Mouse (Mus musculus) erythroid progenitor cell, adult 5-6 weeks (primary cell): ENCODE measurements around the gene Fam187b. TPM values are rescaled to one million over a fixed set of nuclear protein-coding genes. Genes with fewer than 3 reads are reported as not detected.
A peak's percentile ranks its signal among the peaks of the same experiment; 100 is the strongest.

ENCODE experiments used
- ATAC-seq: replicated peaks from 2 replicates; pipeline ENCODE4 v1.8.0; 2016; ENCODE audit warnings: moderate number of reproducible peaks, mild to moderate bottlenecking, moderate TSS enrichment, inconsistent platforms; ENCODE audit not compliant: poor library complexity, low FRiP score, severe bottlenecking
- total RNA-seq, 2 experiments: library from RNA; stranded (forward) in 1 of 2; stranded (reverse) in 1 of 2; fragments of 150-400 nt in 1 of 2; fragments of 186-747, 209-891 nt in 1 of 2; gene quantifications; 2 replicates each; pipeline versions ENCODE4 v1.2.3 to v1.2.4; 2015 to 2017; ENCODE audit warnings: low replicate concordance in 2 of 2

The Fam187b gene
- total RNA-seq, 2 experiments from 2014 or later, result not detected

GRCm38 (mm10) chr7:30957367-30957783 is 16.2 kb upstream of the Fam187b start:
- peak; percentile 76 for ATAC-seq

GRCm38 (mm10) chr7:30958109-30958865 is 15.3 kb upstream of the Fam187b start:
- ATAC-seq, result no peak

GRCm38 (mm10) chr7:30958866-30959487 is 14.6 kb upstream of the Fam187b start:
- no peak for ATAC-seq

GRCm38 (mm10) chr7:30959786-30960349 is 13.7 kb upstream of the Fam187b start:
- no peak for ATAC-seq

GRCm38 (mm10) chr7:30962862-30963261 is 10.7 kb upstream of the Fam187b start:
- no peak for ATAC-seq

GRCm38 (mm10) chr7:30964366-30964765 is 9.2 kb upstream of the Fam187b start:
- ATAC-seq, result no peak

GRCm38 (mm10) chr7:30965677-30966076 is 7.9 kb upstream of the Fam187b start:
- ATAC-seq, result no peak

- ATAC-seq, result no peak
These were observed 6.9 kb upstream of the Fam187b start for GRCm38 (mm10) chr7:30966657-30967056.

GRCm38 (mm10) chr7:30968611-30969010 is 5.0 kb upstream of the Fam187b start:
- no peak for ATAC-seq

- ATAC-seq, result no peak
These were observed 4.4 kb upstream of the Fam187b start for GRCm38 (mm10) chr7:30969174-30969573.

- no peak for ATAC-seq
These were observed 1.7 kb upstream of the Fam187b start for GRCm38 (mm10) chr7:30971901-30972300.

- no peak for ATAC-seq
These were observed 952 bp upstream of the Fam187b start for GRCm38 (mm10) chr7:30972426-30973250.

GRCm38 (mm10) chr7:30973251-30973500 is 414 bp upstream of the Fam187b start, which contains the start of gene Lsr:
TSS of gene Lsr (minus strand) at chr7:30973464.
- no peak for ATAC-seq

GRCm38 (mm10) chr7:30981703-30982102 is 8.1 kb downstream of the Fam187b start:
- no peak for ATAC-seq

GRCm38 (mm10) chr7:30985357-30985756 is 11.8 kb downstream of the Fam187b start:
- no peak for ATAC-seq

- ATAC-seq, result no peak
These were observed 15.1 kb downstream of the Fam187b start for GRCm38 (mm10) chr7:30988519-30989162.

- ATAC-seq, result no peak
These were observed 18.6 kb downstream of the Fam187b start for GRCm38 (mm10) chr7:30992148-30992547.

- ATAC-seq, result no peak
These were observed 20.4 kb downstream of the Fam187b start for GRCm38 (mm10) chr7:30993986-30994385.

GRCm38 (mm10) chr7:30996491-30996890 is 22.9 kb downstream of the Fam187b start:
- no peak for ATAC-seq

- no peak for ATAC-seq
These were observed 27.0 kb downstream of the Fam187b start for GRCm38 (mm10) chr7:31000505-31001020.
